Mouse (Mus musculus) forebrain, embryonic 12.5 days (tissue): ENCODE results near the gene Gipc1. TPM values are rescaled to one million over a fixed set of nuclear protein-coding genes. Genes with fewer than 3 reads are reported as not detected.

Experiments
- ATAC-seq: fragments of 200-750 bp; cut with Nextera tagmentation; 2 replicates; pipeline ENCODE4 v1.8.0; 2017; ENCODE audit warnings: moderate TSS enrichment; ENCODE audit not compliant: low FRiP score
- H3K27ac ChIP-seq: fragments of 300-500 bp; sonication (generic); 2 replicates; pipeline ENCODE4 v1.5.1; 2016; ENCODE audit warnings: mild to moderate bottlenecking
- H3K27me3 ChIP-seq: fragments of 300-500 bp; sonication (generic); 2 replicates; pipeline ENCODE4 v1.6.1; 2016; ENCODE audit warnings: mild to moderate bottlenecking
- H3K36me3 ChIP-seq: fragments of 300-500 bp; sonication (generic); replicated peaks from 2 replicates; pipeline ENCODE4 v1.6.1; 2016; ENCODE audit warnings: mild to moderate bottlenecking
- H3K4me1 ChIP-seq: fragments of 300-500 bp; sonication (generic); 2 replicates; pipeline ENCODE4 v1.6.1; 2016
- H3K4me2 ChIP-seq: fragments of 300-500 bp; sonication (generic); 2 replicates; pipeline ENCODE4 v1.6.1; 2016; ENCODE audit warnings: mild to moderate bottlenecking, moderate library complexity
- H3K4me3 ChIP-seq: fragments of 300-500 bp; sonication (generic); replicated peaks from 2 replicates; pipeline ENCODE4 v1.5.1; 2016; ENCODE audit warnings: mild to moderate bottlenecking
- H3K9ac ChIP-seq: fragments of 300-500 bp; sonication (generic); 2 replicates; pipeline ENCODE4 v1.6.1; 2016; ENCODE audit warnings: mild to moderate bottlenecking
- H3K9me3 ChIP-seq: fragments of 300-500 bp; sonication (generic); 2 replicates; pipeline ENCODE4 v1.6.1; 2016
- whole genome bisulfite sequencing: fragments of 180-500 bp; shearing (Covaris S2); methylation state at CpG from one replicate; pipeline ENCODE4 v1.1.7; 2016; 5-methylcytosine and 5-hydroxymethylcytosine counted together
- polyA plus RNA-seq: library from polyadenylated mRNA; unstranded; fragments of >200 nt; fragmentation: Nextera tagmentation; extraction: Ambion mirVana; gene quantifications from 2 replicates; pipeline ENCODE4 v1.2.1, GENCODE M21; 2016

Gipc1 gene
- polyA plus RNA-seq, 1 experiment from 2014 or later: 214 TPM

DNA sequence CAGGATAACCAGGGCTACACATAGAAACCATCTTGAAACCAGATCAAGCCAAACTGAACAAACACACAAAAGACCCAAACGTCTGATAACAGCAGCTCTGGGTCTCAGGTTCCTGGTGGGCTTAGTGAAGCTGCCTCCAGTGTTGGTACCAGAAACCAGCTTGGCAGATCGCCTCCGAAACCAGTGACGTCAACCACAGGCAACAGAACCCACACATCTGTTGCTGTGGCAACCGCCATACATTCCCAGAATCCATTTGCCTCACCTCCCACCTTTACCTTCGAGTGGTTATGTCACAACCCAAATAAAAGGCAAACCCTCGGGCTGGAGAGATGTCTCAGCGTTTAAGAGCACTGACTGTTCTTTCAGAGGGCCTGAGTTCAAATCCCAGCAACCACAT is 55.1 kb downstream of the Gipc1 start:
- 76% methylated on average over 8 of the region's 8 CpGs for WGBS
- H3K9ac ChIP-seq: no peak overlapping the region

More for the DNA sequence above, 55.1 kb downstream of the Gipc1 start:
- Histone ChIP-seq H3K36me3 (no peaks in the 10 kb centered on the region), H3K4me3 (no peak overlapping the region), H3K27ac (no peak overlapping the region), H3K4me2 (no peak overlapping the region), H3K27me3 (peaks cover 4% of the 10 kb centered on the region; the same call in 1 of the 2 replicates), H3K9me3 (no peaks in the 10 kb centered on the region), H3K4me1 (no peaks in the 10 kb centered on the region)
- no peak for ATAC-seq

Other genes starting within 250 kb of the Gipc1 start
- gene Scoc, start 194.3 kb upstream of the Gipc1 start, polyA plus RNA-seq: 167 and 176 TPM in 2 replicates
- not detected in 2 replicates for gene Olfr370, start 116.9 kb upstream of the Gipc1 start, polyA plus RNA-seq
- gene Ndufb7, start 86.0 kb upstream of the Gipc1 start, polyA plus RNA-seq: 356 and 359 TPM in 2 replicates
- 541 and 550 TPM in 2 replicates for gene Tecr, start 44.7 kb upstream of the Gipc1 start, polyA plus RNA-seq
- gene Dnajb1, start 44.5 kb upstream of the Gipc1 start, polyA plus RNA-seq: 63.0 and 67.3 TPM in 2 replicates
- 0.91 and 0.96 TPM in 2 replicates for gene Ptger1, start 14.0 kb downstream of the Gipc1 start, polyA plus RNA-seq
- 37.1 and 38.0 TPM in 2 replicates for gene Pkn1, start 46.5 kb downstream of the Gipc1 start, polyA plus RNA-seq
- gene Ddx39, start 62.5 kb downstream of the Gipc1 start, polyA plus RNA-seq: 168 and 185 TPM in 2 replicates
- 9.4 and 10.7 TPM in 2 replicates for gene Adgre5, start 88.6 kb downstream of the Gipc1 start, polyA plus RNA-seq
- gene Adgrl1, start 247.4 kb downstream of the Gipc1 start, polyA plus RNA-seq: 30.4 and 31.3 TPM in 2 replicates